Mouse (Mus musculus) E14TG2a.4 (cell line): ENCODE results near the gene Ubxn7.
"Not testable (repeated sequence)": the region's sequence is repeated elsewhere in the genome, so short reads cannot be mapped to it uniquely, and the experiment has no call there.

Experiments used
- CTCF ChIP-seq: conservative IDR thresholded peaks from 2 replicates; pipeline ENCODE4 v1.5.1; 2014; ENCODE audit warnings: low read length
- NANOG ChIP-seq: IDR thresholded peaks from 2 replicates; pipeline ENCODE4 v1.6.1; 2014; ENCODE audit warnings: borderline replicate concordance, low read length, mixed read lengths

- TF ChIP-seq CTCF, NANOG: not testable (repeated sequence)
Observed at GRCm38 (mm10) chr16:32299617-32300016, 32.4 kb upstream of the Ubxn7 start.
